In the genomic region with DNA sequence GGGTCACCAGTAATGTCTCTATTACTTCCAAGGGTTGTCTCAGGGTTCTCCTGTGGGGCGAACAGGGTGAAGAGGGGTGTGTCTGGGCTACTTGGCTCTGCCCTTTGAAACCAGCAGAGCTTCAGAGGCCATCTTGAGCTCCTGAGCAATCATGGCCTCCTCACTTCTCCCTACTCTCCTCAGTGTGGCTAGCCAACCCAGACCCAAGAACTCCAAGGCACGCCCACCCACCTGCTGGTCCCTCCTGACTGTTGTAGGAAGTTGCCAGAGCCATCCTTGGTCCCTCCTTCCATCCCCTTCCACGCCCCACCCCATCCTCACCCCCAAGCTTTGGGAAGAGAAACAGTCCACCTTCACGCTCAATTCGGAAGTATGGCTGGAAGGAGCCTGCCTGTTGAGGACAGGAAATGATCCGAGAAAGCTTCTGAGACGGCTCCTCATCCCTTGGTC, we compare ENCODE assay signal across 21 mouse cellular contexts.
A peak's percentile ranks its signal among the peaks of the same experiment; 100 is the strongest.
DNase-seq lines count a peak whose midpoint lies in the region; ATAC-seq and TF ChIP-seq lines count a peak whose summit lies in the region.
"Had no signal": no experiment of that assay in that cellular context is flagged by ENCODE, and none has a peak within 500 bp of the region (broad histone marks: within the 10 kb centered on the region; RNA-seq: fewer than 3 reads in every experiment).

No protein-coding gene starts in this region.

- peak; percentile 61 for TF ChIP-seq POLR2A in CH12.LX (IDR thresholded peaks at IDR 0.05; ENCODE audit: low read depth, low read length)

- DNase-seq in heart, adult 11 months, result peak; percentile 87
- no peak for DNase-seq in heart, postnatal 36 days
- DNase-seq in CH12.LX (ENCODE audit: extremely low read depth) (peak; percentile 92), ES-E14 (ENCODE audit: low read depth, low spot score) (no peak)
- no peak for DNase-seq in cerebellum, adult 11 months
- no peak for DNase-seq in adrenal gland, postnatal 4 days (ENCODE audit: low spot score in 2 of 2)
- DNase-seq: adrenal gland, adult 2 months; adrenal gland, postnatal 25 days; B cell, adult 2 months; cerebellum, adult 8-10 months; cerebellum, postnatal 14 days; gastrocnemius, postnatal 10 days; heart, postnatal 14 days; kidney, adult 18-20 months had no signal

- no peak overlapping the region for H3K4me2 ChIP-seq in hindbrain, embryonic 13.5 days
- H3K4me2 ChIP-seq in hindbrain, embryonic 16.5 days (ENCODE audit: low read length), result no peak overlapping the region
- H3K4me2 ChIP-seq in CH12.LX (ENCODE audit: insufficient read depth, low read depth, poor library complexity, severe bottlenecking), result peak overlapping the region; percentile 73
- H3K4me2 ChIP-seq: embryonic facial prominence, embryonic 13.5 days; forebrain, embryonic 12.5 days; intestine, embryonic 15.5 days had no signal

- H3K27me3 ChIP-seq in hindbrain, embryonic 13.5 days, result 0 out of 2 replicates have a peak, but pooled peaks cover 2% of the 10 kb centered on the region
- H3K27me3 ChIP-seq in hindbrain, embryonic 16.5 days (replicated peaks; ENCODE audit: control insufficient read depth, insufficient read depth, low read length), result no peaks in the 10 kb centered on the region
- H3K27me3 ChIP-seq in CH12.LX (replicated peaks), result no peaks in the 10 kb centered on the region
- H3K27me3 ChIP-seq: embryonic facial prominence, embryonic 13.5 days; forebrain, embryonic 12.5 days; intestine, embryonic 15.5 days had no signal

- intact Hi-C loops in heart, postnatal 36 days (cut with DNase I), result loop anchor here (2.0 kb wide), 1 partner anchor 61 kb away; no protein-coding TSS in a partner anchor

- no peaks in the 10 kb centered on the region for H3K36me3 ChIP-seq in hindbrain, embryonic 13.5 days
- H3K36me3 ChIP-seq in hindbrain, embryonic 16.5 days (ENCODE audit: control insufficient read depth, insufficient read depth, low read length), result no peaks in the 10 kb centered on the region
- H3K36me3 ChIP-seq in CH12.LX (replicated peaks in 1 of 2; ENCODE audit: control insufficient read depth in 1 of 2, insufficient read depth in 1 of 2, low read length in 1 of 2) (peaks cover 0 to 14% of the 10 kb centered on the region in 2 experiments), ES-E14 (ENCODE audit: control insufficient read depth, insufficient read depth, low read length, poor library complexity, severe bottlenecking) (no peaks in the 10 kb centered on the region)
- H3K36me3 ChIP-seq: embryonic facial prominence, embryonic 13.5 days; forebrain, embryonic 12.5 days; intestine, embryonic 15.5 days had no signal

- peaks cover 26% of the 10 kb centered on the region for H3K4me1 ChIP-seq in hindbrain, embryonic 13.5 days (replicated peaks)
- no peaks in the 10 kb centered on the region; the same call in none of the 2 replicates for H3K4me1 ChIP-seq in hindbrain, embryonic 16.5 days (ENCODE audit: control insufficient read depth, insufficient read depth, low read depth, low read length)
- H3K4me1 ChIP-seq in CH12.LX (ENCODE audit: control insufficient read depth in 1 of 2, insufficient read depth in 2 of 2), result peaks cover 48 to 56% of the 10 kb centered on the region in 2 experiments
- peaks cover 18 to 47% of the 10 kb centered on the region in 2 experiments for H3K4me1 ChIP-seq in ES-E14 (ENCODE audit: control insufficient read depth in 2 of 2, insufficient read depth in 2 of 2, low read length in 2 of 2, poor library complexity in 1 of 2)

- in situ Hi-C loops in CH12.LX (cut with MboI; ENCODE audit: low pct_ligation_motif_present, low pct_unique_long_range_greater_than_20kb, low sequenced_read_pairs) (loop anchor here (10.0 kb wide), 1 partner anchor 111 kb away; no protein-coding TSS in a partner anchor), ES-E14 (cut with MboI; ENCODE audit: low sequenced_read_pairs in 2 of 2, unreplicated experiment in 2 of 2) (no loop called here)

- no peak overlapping the region for H3K9ac ChIP-seq in hindbrain, embryonic 13.5 days
- no peak overlapping the region for H3K9ac ChIP-seq in hindbrain, embryonic 16.5 days (ENCODE audit: low read depth, low read length)
- H3K9ac ChIP-seq in CH12.LX (ENCODE audit: insufficient read depth, low read depth), result peak overlapping the region; percentile 78
- no peak overlapping the region for H3K9ac ChIP-seq in ES-E14 (ENCODE audit: insufficient read depth, low read depth, low read length, poor library complexity, severe bottlenecking)
- H3K9ac ChIP-seq: embryonic facial prominence, embryonic 13.5 days; forebrain, embryonic 12.5 days; intestine, embryonic 15.5 days had no signal

- H3K27ac ChIP-seq in hindbrain, embryonic 13.5 days, result no peak overlapping the region
- no peak overlapping the region for H3K27ac ChIP-seq in hindbrain, embryonic 16.5 days (ENCODE audit: low read depth, low read length)
- peak overlapping the region; percentile 98 for H3K27ac ChIP-seq in CH12.LX (ENCODE audit: insufficient read depth, low read depth)
- peak overlapping the region; percentile 21; the same call in 1 of the 2 replicates for H3K27ac ChIP-seq in ES-E14 (ENCODE audit: insufficient read depth, low read depth, low read length, poor library complexity, severe bottlenecking)
- H3K27ac ChIP-seq: embryonic facial prominence, embryonic 13.5 days; forebrain, embryonic 12.5 days; intestine, embryonic 15.5 days had no signal

- no peak; the same call in 1 of the 2 replicates for TF ChIP-seq RAD21 in CH12.LX (IDR thresholded peaks at IDR 0.05; ENCODE audit: low read depth, low read length)

- no peak overlapping the region for H3K4me3 ChIP-seq in hindbrain, embryonic 13.5 days
- H3K4me3 ChIP-seq in hindbrain, embryonic 16.5 days (ENCODE audit: low read length), result no peak overlapping the region
- H3K4me3 ChIP-seq in CH12.LX (replicated peaks in 1 of 3; ENCODE audit: low read depth in 2 of 3, low read length in 2 of 3, poor library complexity in 1 of 3), result peak overlapping the region; percentile 46 to 60 (median 51)
- H3K4me3 ChIP-seq in ES-E14 (ENCODE audit: insufficient read depth in 1 of 2, low read depth in 1 of 2, low read length in 2 of 2, poor library complexity in 1 of 2, severe bottlenecking in 1 of 2), result 0 out of 4 replicates have a peak overlapping the region, but pooled peaks of 1 of the 2 experiments have one; percentile 7
- H3K4me3 ChIP-seq: embryonic facial prominence, embryonic 13.5 days; forebrain, embryonic 12.5 days; intestine, embryonic 15.5 days had no signal

- H3K79me2 ChIP-seq in CH12.LX (replicated peaks; ENCODE audit: control insufficient read depth, extremely low read depth, insufficient read depth, poor library complexity, severe bottlenecking), result no peaks in the 10 kb centered on the region

- dilution Hi-C loops in CH12.LX (cut with MboI; ENCODE audit: extremely low pct_ligation_motif_present, extremely low pct_unique_long_range_greater_than_20kb, low sequenced_read_pairs), result no loop called here

- H3K9me3 ChIP-seq in hindbrain, embryonic 13.5 days, result no peaks in the 10 kb centered on the region
- H3K9me3 ChIP-seq in hindbrain, embryonic 16.5 days (ENCODE audit: control insufficient read depth, low read length), result no peaks in the 10 kb centered on the region
- no peaks in the 10 kb centered on the region for H3K9me3 ChIP-seq in CH12.LX (replicated peaks; ENCODE audit: low read length)
- no peaks in the 10 kb centered on the region for H3K9me3 ChIP-seq in ES-E14 (ENCODE audit: control insufficient read depth, insufficient read depth, low read depth, low read length)
- H3K9me3 ChIP-seq: embryonic facial prominence, embryonic 13.5 days; forebrain, embryonic 12.5 days; intestine, embryonic 15.5 days had no signal

- WGBS in hindbrain, embryonic 13.5 days, result 82% methylated on average over 7 of the region's 7 CpGs
- 88% methylated on average over 7 of the region's 7 CpGs for WGBS in hindbrain, embryonic 16.5 days

- 0 out of 2 replicates have a peak, but pooled peaks have one; percentile 24 for ATAC-seq in hindbrain, embryonic 13.5 days (ENCODE audit: low FRiP score)
- ATAC-seq in hindbrain, embryonic 16.5 days, result no peak
- ATAC-seq: CD4-positive, CD25-positive, alpha-beta regulatory T cell, adult 4 months; forebrain, embryonic 16.5 days; intestine, embryonic 15.5 days had no signal

- TF ChIP-seq EP300 in CH12.LX (IDR thresholded peaks at IDR 0.05; ENCODE audit: low read length), result no peak

- no peak for TF ChIP-seq CTCF in CH12.LX (conservative IDR thresholded peaks at IDR 0.05 in 1 of 2, IDR thresholded peaks at IDR 0.05 in 1 of 2; ENCODE audit: low read depth in 2 of 2, low read length in 2 of 2)

TF ChIP-seq in CH12.LX, 34 proteins besides CTCF, POLR2A, EP300 and RAD21 (continues in another document):
- TF ChIP-seq ELF1 (IDR thresholded peaks at IDR 0.05; ENCODE audit: low read depth, low read length) (peak; percentile 61), MAZ (IDR thresholded peaks at IDR 0.05; ENCODE audit: low read depth, low read length) (no peak), RCOR1 (conservative IDR thresholded peaks at IDR 0.05; ENCODE audit: low read depth, low read length) (no peak), TBP (conservative IDR thresholded peaks at IDR 0.05; ENCODE audit: low read depth, low read length) (peak; percentile 71; the same call in 1 of the 2 replicates), UBTF (IDR thresholded peaks at IDR 0.05; ENCODE audit: low read depth, low read length) (0 out of 2 replicates have a peak, but pooled peaks have one; percentile 40), NRF1 (IDR thresholded peaks at IDR 0.05; ENCODE audit: low read depth, low read length) (peak; percentile 66), MXI1 (IDR thresholded peaks at IDR 0.05; ENCODE audit: low read depth, low read length) (peak; percentile 74; the same call in 1 of the 2 replicates), CHD1 (IDR thresholded peaks at IDR 0.05; ENCODE audit: low read depth, low read length) (peak; percentile 93; the same call in 1 of the 2 replicates), ZNF384 (IDR thresholded peaks at IDR 0.05; ENCODE audit: low read depth, low read length) (0 out of 2 replicates have a peak, but pooled peaks have one; percentile 3)

TF ChIP-seq in ES-E14, 5 proteins besides CTCF, POLR2A, EP300 and RAD21:
- TF ChIP-seq ZC3H11A (IDR thresholded peaks at IDR 0.05; ENCODE audit: borderline replicate concordance, low read depth, low read length), result no peak
- no peak for TF ChIP-seq HCFC1 (IDR thresholded peaks at IDR 0.05; ENCODE audit: borderline replicate concordance, insufficient read depth, low read length)
- TF ChIP-seq ZNF384 (IDR thresholded peaks at IDR 0.05; ENCODE audit: low read depth, low read length), result no peak
- no peak for TF ChIP-seq CHD2 (IDR thresholded peaks at IDR 0.05; ENCODE audit: low read depth, low read length)
- no peak for TF ChIP-seq MAFK (IDR thresholded peaks at IDR 0.05; ENCODE audit: insufficient read depth, low read depth, low read length)

Comparison
In these comparisons a context has a peak if more than half of its experiments do, and no peak if none do; other contexts are left out.
1. DNase-seq: peak in heart, adult 11 months (single experiment) and CH12.LX (single experiment); none in heart, postnatal 36 days (0 of 2), ES-E14 (single experiment), cerebellum, adult 11 months (single experiment) and adrenal gland, postnatal 4 days (0 of 2).
2. H3K27ac ChIP-seq: peak in CH12.LX (single experiment) and ES-E14 (single experiment); none in hindbrain, embryonic 13.5 days (single experiment) and hindbrain, embryonic 16.5 days (single experiment).
3. H3K4me3 ChIP-seq: peak in CH12.LX (3 of 3); none in hindbrain, embryonic 13.5 days (single experiment) and hindbrain, embryonic 16.5 days (single experiment).